Mouse (Mus musculus) frontal cortex, adult (tissue): ENCODE results near the gene Ctdsp1.

ENCODE experiments used
- ATAC-seq: cut with Nextera tagmentation; 2 replicates; pipeline ENCODE4 v1.9.2; 2017; ENCODE audit warnings: mild to moderate bottlenecking, moderate library complexity, mixed read lengths; ENCODE audit not compliant: low TSS enrichment

The Ctdsp1 gene

DNA sequence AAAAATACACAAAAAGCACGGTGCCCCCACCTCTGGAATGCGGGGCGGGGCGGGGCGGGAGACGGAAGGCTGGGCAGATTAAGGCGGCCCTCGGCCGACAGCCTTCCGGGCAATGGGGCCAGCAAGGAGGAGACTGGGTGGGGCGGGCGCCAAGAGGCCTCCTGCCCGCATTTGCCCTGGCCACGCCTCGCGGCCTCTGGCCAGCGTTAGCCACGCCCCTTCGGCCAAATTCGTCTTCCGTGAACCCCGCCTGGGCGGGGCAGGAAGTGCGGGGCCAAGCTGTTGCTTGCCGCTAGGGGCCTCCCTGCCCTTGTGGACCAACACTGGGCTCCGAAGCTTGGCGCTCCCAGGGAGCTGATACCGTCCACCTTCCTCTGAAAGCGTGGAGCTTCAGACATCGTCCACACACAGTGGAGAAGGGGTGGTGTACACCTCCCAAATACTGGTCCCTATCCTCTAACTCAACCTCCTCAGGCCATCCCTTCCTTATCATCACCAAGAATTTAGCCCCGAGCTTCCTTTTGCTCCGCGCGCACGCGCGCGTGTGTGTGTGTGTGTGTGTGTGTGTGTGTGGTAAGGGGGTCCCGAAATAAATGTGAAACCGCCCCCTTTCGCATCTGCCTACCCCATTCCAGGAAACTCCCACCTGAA lies 6.1 kb downstream of the Ctdsp1 start:
- ATAC-seq = peak; percentile 82

DNA sequence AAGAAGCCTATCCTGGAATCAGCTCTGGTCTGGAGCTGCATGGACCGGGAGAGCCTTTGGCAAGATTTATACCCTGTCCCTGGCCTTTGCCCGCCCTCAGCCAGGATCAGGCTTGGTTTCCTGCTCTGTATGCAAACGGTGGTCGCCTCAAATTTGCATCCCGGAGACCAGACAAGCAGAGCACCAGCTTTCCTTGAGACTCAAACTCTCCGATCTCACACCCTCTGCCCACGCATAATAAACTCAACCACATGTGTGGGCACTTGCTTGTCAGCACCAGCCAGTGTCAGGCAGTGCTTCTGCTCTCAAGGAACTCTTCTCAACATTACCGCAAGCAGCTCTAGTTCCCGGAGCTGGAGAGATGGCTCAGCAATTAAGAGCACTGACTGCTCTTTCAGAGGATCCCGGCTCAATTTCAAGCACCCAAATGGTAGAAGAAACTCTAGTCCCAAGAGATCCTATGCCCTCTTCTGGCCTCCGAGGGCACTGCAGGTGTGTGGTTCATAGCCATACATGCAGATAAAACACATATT lies 6.7 kb downstream of the Ctdsp1 start:
- peak; percentile 67 for ATAC-seq

DNA sequence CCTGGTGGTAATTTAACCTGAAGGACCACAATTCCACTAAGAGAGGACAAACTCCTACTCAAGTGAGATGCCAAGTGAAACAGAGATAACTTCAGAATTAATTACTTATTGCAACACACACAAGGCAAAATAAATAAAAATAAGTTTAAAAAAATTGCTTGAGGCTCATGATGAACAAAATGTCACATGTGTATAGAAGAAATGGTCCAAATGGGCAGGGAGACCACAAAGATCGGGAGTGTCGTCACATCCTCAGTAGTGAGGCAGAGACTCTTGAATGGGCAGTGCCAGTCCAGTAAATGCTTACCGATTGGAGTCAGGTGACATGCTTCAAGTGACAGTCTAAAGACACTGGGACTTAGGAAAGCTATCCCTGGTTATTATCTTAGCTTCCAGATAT lies 9.2 kb downstream of the Ctdsp1 start:
- ATAC-seq = no peak

DNA sequence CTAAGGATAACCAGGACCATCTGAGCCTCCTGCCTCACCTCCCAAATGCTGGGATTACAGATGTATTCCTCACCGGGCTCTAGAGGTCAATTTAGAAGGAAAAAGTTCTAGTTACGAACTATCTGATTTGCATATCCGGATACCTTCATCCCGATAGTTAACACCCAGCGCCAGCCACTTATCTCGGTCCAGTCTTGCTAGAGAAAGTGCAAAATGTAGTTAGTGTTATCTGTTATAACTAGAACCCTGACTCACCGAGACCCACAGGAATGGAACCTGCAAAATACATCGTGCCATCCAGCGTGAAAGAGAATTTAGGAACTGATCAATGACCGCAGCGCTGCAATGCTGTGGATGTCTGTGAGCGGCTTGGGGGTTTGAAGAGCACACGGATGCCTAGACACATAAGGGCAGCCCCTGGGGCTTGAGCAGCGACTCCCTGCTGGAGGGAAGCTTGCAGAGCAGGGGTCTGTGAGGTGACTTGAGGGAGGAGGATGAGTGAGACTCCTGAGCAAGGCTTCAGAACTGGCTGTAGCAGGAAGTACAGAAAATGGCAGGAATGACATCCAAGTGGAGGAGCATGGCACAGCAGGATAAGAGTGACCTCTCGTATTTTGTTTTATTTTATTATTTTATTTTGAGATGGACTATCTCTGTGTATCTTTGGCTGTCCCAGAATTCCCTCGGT lies 9.8 kb downstream of the Ctdsp1 start:
- ATAC-seq = no peak

DNA sequence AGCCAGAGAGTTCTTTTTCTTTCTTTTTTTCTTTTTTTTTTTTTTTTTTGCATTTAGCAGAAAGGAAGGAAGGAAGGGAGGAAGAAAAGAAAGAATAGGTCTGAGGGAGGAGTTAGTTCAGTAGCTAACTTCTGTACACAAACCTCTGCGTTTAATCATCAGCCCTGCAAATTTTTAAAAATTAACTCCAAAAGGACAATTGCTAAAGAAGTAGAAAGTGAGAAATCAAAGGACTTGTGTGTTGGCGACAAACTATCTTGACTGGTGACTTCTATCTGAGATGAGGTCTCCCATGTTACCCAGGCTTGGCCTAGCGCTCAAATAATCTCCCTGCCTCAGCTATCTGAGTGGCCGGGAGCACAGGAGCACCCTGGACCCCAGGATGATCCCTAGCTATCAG lies 12.9 kb downstream of the Ctdsp1 start:
- ATAC-seq = no peak

DNA sequence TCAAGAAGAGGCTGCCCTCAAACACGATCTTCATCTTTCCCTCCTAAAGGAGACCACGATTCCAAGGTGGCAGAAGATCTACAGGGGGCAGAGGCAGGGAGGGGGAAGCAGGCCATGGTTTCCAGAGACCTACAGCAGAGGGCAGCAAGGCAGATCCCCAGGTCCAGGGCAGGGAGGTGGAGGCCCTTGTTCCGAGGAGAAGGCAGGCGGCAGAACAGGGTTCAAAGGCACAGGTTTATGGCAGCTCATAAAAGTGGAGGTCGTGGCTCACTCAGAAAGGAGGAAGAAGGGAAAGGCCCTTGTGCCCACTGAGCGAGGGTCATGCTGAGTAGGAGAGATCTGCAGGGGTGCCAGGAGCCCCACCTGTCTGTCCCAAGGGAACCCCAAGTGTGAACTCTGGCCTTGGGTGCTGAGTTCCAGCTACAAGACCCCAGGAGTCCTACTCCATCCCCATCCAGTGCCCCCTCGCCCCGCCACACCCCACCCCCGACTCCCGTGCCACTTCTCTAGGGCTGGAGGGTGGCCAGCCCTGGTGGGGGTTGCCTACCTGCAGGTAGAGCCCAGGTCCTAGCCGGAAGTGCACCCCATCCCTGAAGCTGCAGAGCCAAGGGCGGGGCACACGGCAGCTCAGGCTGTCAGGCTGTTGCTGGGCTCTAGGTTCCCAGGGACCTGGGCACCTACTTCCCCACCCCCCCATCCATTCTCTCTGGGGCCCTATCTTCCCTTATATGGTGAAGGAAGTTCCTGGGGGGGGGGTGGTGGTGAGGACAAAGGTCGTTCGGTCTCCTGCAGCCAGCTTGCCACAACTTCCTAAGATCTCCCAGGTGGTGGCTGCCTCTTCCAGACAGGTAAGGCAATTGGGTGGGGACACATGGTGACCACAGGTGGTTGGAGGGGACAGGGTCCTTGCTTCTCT lies 17.5 kb downstream of the Ctdsp1 start, which contains the start of gene Vil1:
Gene Vil1, plus strand, starts transcription at position 788 of the 916 bp plus-strand sequence.
- ATAC-seq = no peak

DNA sequence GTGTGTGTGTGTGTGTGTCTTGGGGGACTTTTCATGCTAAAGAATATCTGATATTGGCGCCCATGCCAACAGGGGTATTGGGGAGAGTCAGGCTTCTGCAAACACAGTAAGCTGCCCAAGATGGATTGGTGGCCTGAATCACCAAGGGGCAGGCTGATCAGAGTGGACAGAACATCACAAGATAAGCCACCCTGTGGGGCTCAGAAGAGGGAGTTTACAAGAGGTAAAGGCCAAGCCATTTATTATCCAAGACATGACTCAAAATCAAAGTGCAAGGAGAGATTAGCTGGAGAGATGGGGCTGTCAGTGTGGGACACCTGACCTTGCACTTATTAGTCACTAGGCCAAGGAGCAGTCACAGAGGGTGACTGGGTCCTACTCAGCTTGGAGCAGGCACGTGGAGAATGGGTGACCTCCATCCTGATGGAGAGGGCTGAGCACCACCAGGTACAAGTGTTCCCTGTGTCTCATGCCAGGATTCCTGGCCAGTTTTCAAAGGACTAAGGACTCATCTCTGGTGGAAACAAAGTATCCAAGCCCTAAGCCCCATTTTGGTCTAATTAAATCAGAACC lies 20.5 kb downstream of the Ctdsp1 start:
- ATAC-seq = no peak

DNA sequence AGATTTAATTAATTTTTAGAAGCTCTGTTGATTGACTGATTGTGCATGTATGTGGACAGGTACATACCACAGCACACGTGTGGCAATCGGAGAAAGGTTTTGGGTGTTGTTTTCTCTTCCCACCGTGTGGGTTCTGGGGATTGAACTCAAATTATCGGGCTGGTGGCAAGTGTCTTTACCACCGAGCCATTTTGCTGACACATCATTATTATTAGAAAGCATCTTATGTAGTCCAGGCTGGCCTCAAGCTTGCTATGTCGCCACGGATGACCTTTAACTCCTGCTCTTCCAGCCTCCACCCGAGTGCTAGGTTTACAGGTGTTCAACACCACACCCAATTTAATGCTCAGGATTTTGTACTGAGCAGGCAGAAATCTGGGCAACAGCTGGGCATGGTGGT lies 21.4 kb downstream of the Ctdsp1 start:
- no peak for ATAC-seq

DNA sequence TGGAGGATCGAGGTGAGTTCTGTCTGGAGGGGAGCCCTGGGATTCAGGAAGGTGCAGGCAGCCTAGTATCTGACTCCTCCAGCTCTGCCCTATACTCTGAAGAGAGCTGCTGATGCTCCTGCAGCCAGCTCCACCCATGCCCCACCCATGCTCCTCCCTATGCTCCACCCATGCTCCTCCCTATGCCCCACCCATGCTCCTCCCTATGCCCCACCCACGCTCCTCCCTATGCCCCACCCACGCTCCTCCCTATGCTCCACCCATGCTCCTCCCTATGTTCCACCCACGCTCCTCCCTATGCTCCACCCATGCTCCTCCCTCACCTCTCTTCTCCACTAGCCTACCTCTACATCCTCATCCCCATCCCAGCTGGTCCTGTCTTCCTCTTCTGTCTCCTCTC lies 23.8 kb downstream of the Ctdsp1 start:
- ATAC-seq = peak; percentile 59

DNA sequence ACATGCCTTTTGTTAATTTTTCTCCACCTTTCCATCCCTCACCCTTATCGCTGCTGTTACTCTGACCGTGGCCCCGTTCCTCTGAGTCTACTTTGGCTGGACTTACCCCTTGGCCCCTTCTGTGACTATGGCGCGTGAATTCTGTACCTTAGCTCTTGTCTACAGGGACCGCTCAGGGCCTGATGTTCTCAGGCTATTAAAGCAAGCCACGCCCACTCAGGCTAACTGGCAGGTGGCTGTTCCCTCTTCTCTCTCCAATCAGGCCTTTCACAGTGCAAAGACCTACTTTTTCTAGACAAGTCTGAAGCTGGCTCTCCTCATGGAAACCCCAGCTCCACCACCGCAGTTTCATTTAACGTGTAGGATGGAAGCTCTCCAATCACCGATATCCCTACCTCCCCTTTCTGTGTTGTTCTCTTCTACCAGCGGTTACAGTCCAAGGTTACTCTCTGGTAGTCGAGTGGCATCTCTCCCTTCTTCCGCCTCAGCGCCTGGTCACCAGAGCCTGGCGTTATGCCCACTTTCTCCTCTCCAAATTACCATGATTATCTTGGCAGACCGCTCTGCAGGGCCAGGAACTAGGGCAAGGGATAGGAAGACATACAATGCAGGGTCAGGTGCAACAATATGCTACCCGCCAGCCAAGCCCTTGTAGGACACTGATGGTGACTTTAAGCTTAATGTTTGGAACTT lies 27.6 kb downstream of the Ctdsp1 start:
- peak; percentile 42; the same call in 1 of the 2 replicates for ATAC-seq

DNA sequence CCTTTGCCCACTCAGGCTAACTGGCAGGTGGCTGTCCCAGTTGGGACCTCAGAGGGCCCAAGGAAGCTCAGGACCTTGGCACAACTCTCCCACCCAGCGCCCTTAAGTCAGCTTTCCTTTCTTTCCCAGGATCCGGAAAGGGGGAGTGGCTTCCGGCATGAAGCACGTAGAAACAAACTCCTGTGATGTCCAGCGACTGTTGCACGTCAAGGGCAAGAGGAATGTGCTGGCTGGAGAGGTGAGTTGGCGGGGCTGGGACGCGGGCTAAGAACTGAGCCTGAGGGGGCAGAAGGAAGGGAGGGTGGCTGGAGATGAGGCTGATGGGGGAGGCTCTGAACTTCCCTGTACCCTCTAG lies 28.1 kb downstream of the Ctdsp1 start:
- ATAC-seq = no peak

DNA sequence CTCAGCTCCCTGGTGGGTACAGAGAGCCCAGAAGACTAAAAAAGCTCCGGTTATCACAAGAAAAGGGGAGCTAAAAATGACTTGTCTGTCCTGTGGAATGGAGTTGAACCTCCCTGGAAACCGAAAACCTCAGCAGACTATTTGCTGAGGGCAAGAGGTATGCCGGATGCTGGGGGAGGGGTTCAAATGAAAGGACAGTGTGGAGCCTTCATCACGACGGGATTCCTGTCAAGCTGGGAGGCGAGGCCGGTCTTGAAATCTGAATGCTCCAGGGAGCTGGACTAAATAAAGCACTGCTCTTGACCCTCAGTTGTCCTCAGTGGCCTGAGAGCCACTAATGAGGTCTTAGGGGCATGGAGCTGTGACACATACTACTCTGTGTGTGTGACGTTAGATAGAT lies 31.8 kb downstream of the Ctdsp1 start:
- ATAC-seq = no peak

DNA sequence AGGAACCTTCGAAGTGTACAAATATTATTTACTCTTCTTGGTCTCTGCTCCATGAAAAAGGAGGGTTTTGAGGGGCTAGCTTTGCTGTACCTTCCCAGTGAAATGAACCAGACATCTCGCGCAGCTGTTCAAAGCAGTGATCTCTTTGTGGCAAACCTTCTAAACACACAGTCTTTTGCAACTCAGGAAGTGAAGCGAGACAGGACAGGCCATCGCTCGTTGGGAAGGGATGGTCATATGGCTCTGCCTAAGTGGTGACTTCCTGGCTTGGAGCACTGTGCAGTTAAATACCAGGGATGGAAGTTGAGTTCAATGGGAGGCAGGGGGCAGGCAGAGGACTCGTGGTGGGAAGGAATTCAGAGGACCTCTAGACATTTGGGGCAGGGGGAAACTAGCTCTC lies 34.5 kb downstream of the Ctdsp1 start:
- ATAC-seq = no peak

DNA sequence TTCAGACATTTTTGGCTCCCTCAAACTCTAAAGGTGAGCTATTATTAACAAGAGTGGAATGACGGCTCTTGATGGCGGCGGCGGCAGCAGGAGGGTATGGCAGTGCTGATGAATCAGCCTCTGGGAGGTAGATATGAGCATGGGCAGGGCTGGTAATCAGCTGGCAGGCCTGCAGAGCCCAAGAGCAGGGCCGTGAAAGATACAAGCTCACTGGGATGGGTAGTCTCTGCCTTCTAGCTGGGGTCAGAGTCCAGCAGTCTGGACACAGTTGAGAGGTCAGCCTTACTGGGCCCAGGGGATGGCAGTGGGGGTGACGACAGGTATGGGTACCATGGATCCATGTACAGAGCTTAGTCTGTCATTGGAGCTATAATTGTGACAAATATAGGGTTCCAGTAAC lies 41.9 kb downstream of the Ctdsp1 start:
- ATAC-seq = no peak

DNA sequence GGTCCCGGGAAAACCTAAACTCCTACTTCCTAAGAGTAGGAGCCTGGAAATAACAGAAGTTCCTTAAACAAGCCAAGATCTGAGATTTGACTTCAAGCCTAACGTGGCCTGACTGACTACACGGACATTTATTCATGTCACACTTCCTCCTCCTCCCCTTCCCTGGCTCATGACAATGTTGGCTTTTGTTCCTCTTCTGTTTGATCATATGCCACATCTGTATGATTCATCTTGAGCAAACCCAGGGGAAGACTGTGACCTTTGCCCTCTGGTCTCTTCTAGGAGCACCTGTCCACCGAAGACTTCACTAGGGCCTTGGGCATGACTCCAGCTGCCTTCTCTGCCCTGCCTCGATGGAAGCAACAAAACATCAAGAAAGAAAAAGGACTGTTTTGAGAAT lies 43.3 kb downstream of the Ctdsp1 start:
- ATAC-seq = no peak

DNA sequence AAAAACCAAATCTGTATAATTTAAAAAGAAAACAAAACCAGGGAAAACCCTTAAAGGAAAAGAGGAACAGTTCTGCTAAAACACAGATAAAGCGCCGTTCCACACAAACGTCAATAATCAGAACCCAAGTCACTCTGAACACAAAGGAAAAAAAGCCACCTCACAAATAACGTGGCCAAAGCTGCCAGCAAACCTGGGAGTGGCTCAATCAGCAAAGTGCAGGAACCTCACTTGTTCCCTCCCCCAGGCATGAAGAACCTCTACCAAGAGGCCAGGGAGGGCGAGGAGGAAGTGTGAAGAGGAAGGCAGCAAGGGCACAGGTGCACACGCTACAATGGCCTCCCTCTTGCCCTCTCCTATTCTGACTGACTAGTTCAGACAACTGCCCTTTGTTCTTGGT lies 44.3 kb downstream of the Ctdsp1 start:
- ATAC-seq = no peak

DNA sequence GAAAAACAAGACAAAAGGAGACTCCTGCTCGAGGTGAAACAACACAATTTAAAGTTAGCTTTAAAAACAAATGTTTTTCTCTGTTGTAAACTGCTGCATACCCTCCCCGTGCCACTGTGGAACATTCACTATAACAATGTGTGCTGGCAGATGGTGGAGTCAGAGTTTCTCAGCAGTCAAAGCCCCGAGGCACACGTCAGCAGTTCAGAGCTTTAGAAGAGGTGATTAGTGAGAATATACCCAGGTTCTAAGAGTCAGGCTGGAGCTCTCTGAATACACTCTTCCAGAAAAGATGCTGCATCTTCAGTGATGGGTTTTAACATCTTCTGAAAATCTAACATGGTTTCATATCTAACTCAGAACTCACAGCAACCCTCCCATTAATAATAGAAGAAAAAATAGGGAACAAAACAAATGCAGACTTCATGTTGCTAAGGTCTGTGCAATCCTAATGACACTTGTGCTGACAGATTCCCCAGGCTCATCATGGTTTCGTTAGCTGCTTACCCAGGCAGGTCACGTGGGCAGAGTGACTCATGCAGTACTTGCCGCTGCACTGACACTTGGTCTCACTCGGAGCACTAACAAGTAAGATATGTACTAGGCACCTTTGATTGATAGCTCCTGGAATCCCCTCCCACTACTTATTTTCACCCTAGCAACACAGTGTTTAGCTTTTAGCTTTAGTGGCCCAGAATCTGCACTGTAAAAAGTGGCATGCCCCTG lies 46.6 kb downstream of the Ctdsp1 start:
- peak; percentile 80; the same call in 1 of the 2 replicates for ATAC-seq

DNA sequence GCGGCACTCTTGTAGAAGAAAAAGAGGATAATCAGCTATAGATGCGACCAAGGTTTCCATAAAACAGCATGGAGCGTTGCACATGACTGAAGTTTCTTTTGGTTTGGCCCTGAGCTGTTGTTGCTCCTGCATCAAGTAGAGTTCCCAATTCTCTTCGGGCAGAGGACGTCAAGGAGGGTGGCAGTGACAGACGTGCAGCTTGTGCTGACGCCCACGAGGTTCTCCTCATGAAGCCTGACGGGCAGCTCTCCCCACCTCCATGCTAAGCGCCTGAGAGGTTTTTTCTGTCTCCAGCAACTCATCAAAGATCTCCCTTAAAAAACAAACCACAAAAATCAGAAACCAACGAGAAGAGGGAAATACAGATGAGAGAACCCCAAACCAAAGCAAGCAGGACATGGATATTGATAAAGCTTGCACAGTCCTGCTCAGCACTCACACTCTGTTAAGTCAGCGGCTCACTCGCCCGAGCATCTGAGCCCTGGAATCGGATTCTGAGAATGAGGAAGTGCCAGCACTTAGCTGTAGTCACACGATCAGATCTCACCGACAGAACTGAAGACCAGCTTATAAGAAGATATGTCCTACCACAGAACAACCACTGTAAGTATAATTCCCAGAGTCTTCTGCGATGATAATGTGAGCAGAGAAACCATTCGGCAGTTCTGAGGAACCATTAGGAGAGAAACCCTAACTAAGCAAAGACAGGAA lies 48.0 kb downstream of the Ctdsp1 start:
- ATAC-seq = peak; percentile 70

DNA sequence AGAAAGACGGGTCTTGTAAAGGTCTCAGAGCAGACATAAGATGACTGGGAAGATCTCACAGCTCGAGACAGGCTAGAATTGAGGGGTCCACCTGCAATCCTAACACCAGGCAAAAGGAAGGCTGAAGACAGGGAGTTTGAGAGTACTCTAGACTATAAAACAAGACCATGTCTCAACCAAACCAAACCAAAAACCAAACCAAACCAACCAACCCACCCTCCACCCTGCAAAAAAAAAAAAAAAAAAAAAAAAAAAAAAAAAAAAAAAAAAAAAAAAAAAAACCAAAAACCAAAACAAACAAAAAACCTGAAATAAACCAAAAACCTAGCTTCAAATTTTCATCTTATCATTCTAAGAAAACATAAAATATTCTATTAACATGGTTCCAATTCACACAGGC lies 53.2 kb downstream of the Ctdsp1 start:
- ATAC-seq = no peak
